Mouse (Mus musculus) hindbrain, embryonic 11.5 days (tissue): ENCODE results near the gene Ncoa4. TPM values are rescaled to one million over a fixed set of nuclear protein-coding genes. Genes with fewer than 3 reads are reported as not detected.
"Not testable (repeated sequence)": the region's sequence is repeated elsewhere in the genome, so short reads cannot be mapped to it uniquely, and the experiment has no call there.

Experiments
- ATAC-seq: fragments of 200-750 bp; cut with Nextera tagmentation; 2 replicates; pipeline ENCODE4 v1.8.0; 2017; ENCODE audit warnings: mild to moderate bottlenecking, moderate TSS enrichment, moderate library complexity; ENCODE audit not compliant: low FRiP score
- DNase-seq: peaks from one replicate; pipeline ENCODE4 v3.0.0-alpha.2; 2015; ENCODE audit warnings: low spot score
- H3K27ac ChIP-seq: fragments of 300-500 bp; sonication (generic); 2 replicates; pipeline ENCODE4 v1.5.1; 2014; ENCODE audit warnings: mild to moderate bottlenecking, low read depth, low read length
- H3K27me3 ChIP-seq: fragments of 300-500 bp; sonication (generic); 2 replicates; pipeline ENCODE4 v1.6.1; 2014; ENCODE audit warnings: mild to moderate bottlenecking, low read length, moderate library complexity, mixed read lengths; ENCODE audit not compliant: control insufficient read depth, insufficient read depth
- H3K36me3 ChIP-seq: fragments of 300-500 bp; sonication (generic); 2 replicates; pipeline ENCODE4 v1.6.1; 2014; ENCODE audit warnings: mild to moderate bottlenecking, low read length, moderate library complexity, mixed read lengths; ENCODE audit not compliant: control insufficient read depth, insufficient read depth
- H3K4me1 ChIP-seq: fragments of 300-500 bp; sonication (generic); replicated peaks from 2 replicates; pipeline ENCODE4 v1.6.1; 2014; ENCODE audit warnings: low read length, mixed read lengths; ENCODE audit not compliant: control insufficient read depth, insufficient read depth
- H3K4me2 ChIP-seq: fragments of 300-500 bp; sonication (generic); replicated peaks from 2 replicates; pipeline ENCODE4 v1.6.1; 2014; ENCODE audit warnings: mild to moderate bottlenecking, low read depth, low read length
- H3K4me3 ChIP-seq: fragments of 300-500 bp; sonication (generic); 2 replicates; pipeline ENCODE4 v1.5.1; 2014; ENCODE audit warnings: low read depth, low read length
- H3K9ac ChIP-seq: fragments of 300-500 bp; sonication (generic); 2 replicates; pipeline ENCODE4 v1.6.1; 2014; ENCODE audit warnings: low read depth, low read length
- H3K9me3 ChIP-seq: fragments of 300-500 bp; sonication (generic); 2 replicates; pipeline ENCODE4 v1.6.1; 2016; ENCODE audit warnings: low read length; ENCODE audit not compliant: control insufficient read depth
- WGBS: fragments of 180-500 bp; shearing (Covaris S2); extraction: QIAGEN DNeasy Blood & Tissue Kit; methylation state at CpG from one replicate; pipeline ENCODE4 v1.1.7; 2014; 5-methylcytosine and 5-hydroxymethylcytosine counted together
- polyA plus RNA-seq: library from polyadenylated mRNA; unstranded; fragments of >200 nt; fragmentation: Nextera tagmentation; extraction: Ambion mirVana; gene quantifications from 2 replicates; pipeline ENCODE4 v1.2.1, GENCODE M21; 2014

Ncoa4 gene
- polyA plus RNA-seq, 1 experiment from 2014 or later, result 101 TPM

- not testable (repeated sequence) for H3K9me3 ChIP-seq, H3K27me3 ChIP-seq, H3K36me3 ChIP-seq, ATAC-seq, H3K9ac ChIP-seq, H3K27ac ChIP-seq, H3K4me2 ChIP-seq, H3K4me3 ChIP-seq, DNase-seq, H3K4me1 ChIP-seq
- WGBS, result 70% methylated on average over 3 of the region's 3 CpGs
Observed at GRCm38 (mm10) chr14:32136467-32136866, 23.2 kb upstream of the Ncoa4 start.

- no peaks in the 10 kb centered on the region for H3K9me3 ChIP-seq
- H3K4me2 ChIP-seq, result no peak overlapping the region
- DNase-seq, result no peak
- no peak overlapping the region for H3K27ac ChIP-seq
- no peaks in the 10 kb centered on the region for H3K36me3 ChIP-seq
- H3K4me1 ChIP-seq, result no peaks in the 10 kb centered on the region
- WGBS, result 73% methylated on average over 5 of the region's 5 CpGs
- no peak for ATAC-seq
- no peak overlapping the region for H3K4me3 ChIP-seq
- no peaks in the 10 kb centered on the region for H3K27me3 ChIP-seq
- no peak overlapping the region for H3K9ac ChIP-seq
Observed at GRCm38 (mm10) chr14:32140359-32140965, 19.2 kb upstream of the Ncoa4 start.

- Histone ChIP-seq H3K9ac (no peak within 1 kb of the TSS), H3K36me3 (no peaks in the 10 kb centered on the region), H3K27me3 (no peaks in the 10 kb centered on the region), H3K9me3 (no peaks in the 10 kb centered on the region), H3K4me3 (no peak within 1 kb of the TSS), H3K4me2 (no peak within 1 kb of the TSS), H3K4me1 (no peaks in the 10 kb centered on the region), H3K27ac (no peak within 1 kb of the TSS)
- no peak for DNase-seq
- WGBS, result 91% methylated on average over 5 of the region's 5 CpGs
- no peak for ATAC-seq
Observed at GRCm38 (mm10) chr14:32141723-32142122, 17.9 kb upstream of the Ncoa4 start, which contains the start of gene Msmb. Gene Msmb, plus strand, starts transcription at chr14:32142023.

- Histone ChIP-seq H3K9ac (no peak overlapping the region), H3K4me1 (no peaks in the 10 kb centered on the region), H3K27me3 (no peaks in the 10 kb centered on the region), H3K9me3 (no peaks in the 10 kb centered on the region), H3K36me3 (no peaks in the 10 kb centered on the region), H3K27ac (no peak overlapping the region), H3K4me3 (no peak overlapping the region), H3K4me2 (no peak overlapping the region)
- DNase-seq (no peak), ATAC-seq (no peak)
Observed at GRCm38 (mm10) chr14:32144734-32145133, 14.9 kb upstream of the Ncoa4 start.

- H3K9ac ChIP-seq, result no peak overlapping the region
- no peaks in the 10 kb centered on the region for H3K27me3 ChIP-seq
- H3K4me2 ChIP-seq, result no peak overlapping the region
- no peaks in the 10 kb centered on the region for H3K36me3 ChIP-seq
- 73% methylated on average over 4 of the region's 4 CpGs for WGBS
- no peaks in the 10 kb centered on the region for H3K9me3 ChIP-seq
- no peak overlapping the region for H3K27ac ChIP-seq
- H3K4me1 ChIP-seq, result no peaks in the 10 kb centered on the region
- no peak for DNase-seq
- no peak overlapping the region for H3K4me3 ChIP-seq
- no peak for ATAC-seq
Observed at GRCm38 (mm10) chr14:32145401-32145800, 14.3 kb upstream of the Ncoa4 start.

- 89% methylated on average over 7 of the region's 7 CpGs for WGBS
Observed at GRCm38 (mm10) chr14:32145809-32146511, 13.7 kb upstream of the Ncoa4 start.

GRCm38 (mm10) chr14:32146578-32146977, 13.1 kb upstream of the Ncoa4 start:
- no peak for ATAC-seq
- Histone ChIP-seq H3K9me3 (no peaks in the 10 kb centered on the region), H3K4me2 (no peak overlapping the region), H3K4me3 (no peak overlapping the region), H3K27ac (no peak overlapping the region), H3K4me1 (no peaks in the 10 kb centered on the region), H3K27me3 (no peaks in the 10 kb centered on the region), H3K9ac (no peak overlapping the region), H3K36me3 (no peaks in the 10 kb centered on the region)
- no peak for DNase-seq
- 63% methylated on average over 2 of the region's 2 CpGs for WGBS

More at GRCm38 (mm10) chr14:32145809-32146511, 13.7 kb upstream of the Ncoa4 start:
- Histone ChIP-seq H3K27me3 (no peaks in the 10 kb centered on the region), H3K27ac (no peak overlapping the region), H3K4me3 (no peak overlapping the region), H3K4me2 (no peak overlapping the region), H3K36me3 (no peaks in the 10 kb centered on the region), H3K9ac (no peak overlapping the region), H3K4me1 (no peaks in the 10 kb centered on the region), H3K9me3 (no peaks in the 10 kb centered on the region)
- ATAC-seq (no peak), DNase-seq (no peak)

- WGBS, result 92% methylated on average over 2 of the region's 2 CpGs
- DNase-seq (no peak), ATAC-seq (no peak)
- H3K27ac ChIP-seq, result no peak overlapping the region
- H3K27me3 ChIP-seq, result no peaks in the 10 kb centered on the region
- H3K9me3 ChIP-seq, result no peaks in the 10 kb centered on the region
- no peak overlapping the region for H3K4me3 ChIP-seq
- no peaks in the 10 kb centered on the region for H3K36me3 ChIP-seq
- no peak overlapping the region for H3K9ac ChIP-seq
- H3K4me2 ChIP-seq, result no peak overlapping the region
- H3K4me1 ChIP-seq, result no peaks in the 10 kb centered on the region
Observed at GRCm38 (mm10) chr14:32150872-32151271, 8.8 kb upstream of the Ncoa4 start.
